Mouse (Mus musculus) embryo, embryonic 10 days (tissue): Measurements from ENCODE around the gene Pald1.

Source experiments
- DNase-seq: peaks from one replicate; pipeline ENCODE4 v3.0.0-alpha.2; 2015; ENCODE audit warnings: low spot score

Gene Pald1

GRCm38 (mm10) chr10:61383021-61383714 lies at the start of gene Pald1:
TSS of gene Pald1 (minus strand) at chr10:61383530.
- peak; percentile 88 for DNase-seq

GRCm38 (mm10) chr10:61431375-61431774 lies 48.0 kb upstream of the Pald1 start:
- DNase-seq, result peak; percentile 3

GRCm38 (mm10) chr10:61429043-61429442 lies 45.7 kb upstream of the Pald1 start:
- peak; percentile 2 for DNase-seq

GRCm38 (mm10) chr10:61428416-61428815 lies 45.1 kb upstream of the Pald1 start:
- peak; percentile 3 for DNase-seq

- peak; percentile 2 for DNase-seq
These were observed 44.6 kb upstream of the Pald1 start for GRCm38 (mm10) chr10:61427951-61428350.

- no peak for DNase-seq
These were observed 43.0 kb upstream of the Pald1 start for GRCm38 (mm10) chr10:61426251-61426757.

- no peak for DNase-seq
These were observed 41.7 kb upstream of the Pald1 start for GRCm38 (mm10) chr10:61425047-61425446.

GRCm38 (mm10) chr10:61424500-61424899 lies 41.2 kb upstream of the Pald1 start:
- no peak for DNase-seq

- DNase-seq, result no peak
These were observed 40.0 kb upstream of the Pald1 start for GRCm38 (mm10) chr10:61423289-61423688.

GRCm38 (mm10) chr10:61422861-61423260 lies 39.5 kb upstream of the Pald1 start:
- DNase-seq, result no peak

- no peak for DNase-seq
These were observed 36.7 kb upstream of the Pald1 start for GRCm38 (mm10) chr10:61420011-61420410.

GRCm38 (mm10) chr10:61419146-61419545 lies 35.8 kb upstream of the Pald1 start:
- peak; percentile 58 for DNase-seq

- peak; percentile 52 for DNase-seq
These were observed 35.0 kb upstream of the Pald1 start for GRCm38 (mm10) chr10:61418131-61418900.

- DNase-seq, result no peak
These were observed 34.3 kb upstream of the Pald1 start, which contains the start of gene Nodal for GRCm38 (mm10) chr10:61417672-61418071. TSS of gene Nodal (plus strand) at chr10:61417972.

- no peak for DNase-seq
These were observed 33.7 kb upstream of the Pald1 start for GRCm38 (mm10) chr10:61417046-61417445.

- DNase-seq, result no peak
These were observed 33.2 kb upstream of the Pald1 start for GRCm38 (mm10) chr10:61416561-61416960.

GRCm38 (mm10) chr10:61415890-61416289 lies 32.6 kb upstream of the Pald1 start:
- DNase-seq, result no peak

- DNase-seq, result no peak
These were observed 31.9 kb upstream of the Pald1 start for GRCm38 (mm10) chr10:61415240-61415639.

GRCm38 (mm10) chr10:61412910-61413625 lies 29.7 kb upstream of the Pald1 start:
- peak; percentile 29 for DNase-seq

GRCm38 (mm10) chr10:61410193-61410592 lies 26.9 kb upstream of the Pald1 start:
- no peak for DNase-seq

- DNase-seq, result no peak
These were observed 26.4 kb upstream of the Pald1 start for GRCm38 (mm10) chr10:61409776-61410175.

- no peak for DNase-seq
These were observed 22.6 kb upstream of the Pald1 start for GRCm38 (mm10) chr10:61405958-61406357.
